9 mouse cellular contexts compared by ENCODE assay signal in the genomic region with DNA sequence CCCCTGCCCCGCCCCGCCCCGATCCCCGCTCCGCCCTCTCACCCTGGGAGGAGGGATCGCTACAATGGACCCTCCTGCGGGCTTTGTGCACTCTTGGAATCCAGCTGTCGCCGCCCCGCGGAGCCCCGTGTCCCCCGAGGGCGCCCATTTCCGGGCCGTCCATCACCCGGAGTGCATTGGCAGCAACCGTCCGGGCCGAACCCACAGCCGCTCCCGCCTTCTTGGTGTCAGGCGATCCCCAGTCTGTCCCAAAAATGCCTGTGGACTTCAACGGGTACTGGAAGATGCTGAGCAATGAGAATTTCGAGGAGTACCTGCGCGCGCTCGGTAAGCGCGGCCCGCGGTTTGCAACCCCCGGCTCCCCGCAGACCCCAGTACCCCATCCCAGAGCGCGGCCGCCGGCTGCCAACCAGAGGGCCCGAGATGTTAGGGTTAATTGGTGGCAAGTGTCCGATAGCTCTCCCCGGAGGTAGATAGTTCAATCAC. TPM values are rescaled to one million over a fixed set of nuclear protein-coding genes. Genes with fewer than 3 reads are reported as not detected.
DNase-seq lines count a peak whose midpoint lies in the region; ATAC-seq lines count a peak whose summit lies in the region.
"Had no signal": no experiment of that assay in that cellular context is flagged by ENCODE, and none has a peak within 500 bp of the region (broad histone marks: within the 10 kb centered on the region; RNA-seq: fewer than 3 reads in every experiment).

No protein-coding gene starts in this region.

- intact Hi-C loops in left cerebral cortex, postnatal 25 days (cut with DNase I): no loop called here

- ATAC-seq in forebrain, embryonic 14.5 days: peak; percentile 73
- ATAC-seq in hematopoietic stem cell, adult 5-6 weeks (replicated peaks in 1 of 2; ENCODE audit: insufficient read depth in 1 of 2, low FRiP score in 2 of 2, low TSS enrichment in 1 of 2, low read depth in 1 of 2, poor library complexity in 2 of 2, severe bottlenecking in 2 of 2): peak; percentile 73 to 74
- peak; percentile 60; the same call in 1 of the 2 replicates for ATAC-seq in limb, embryonic 13.5 days (ENCODE audit: low FRiP score, low read depth)
- ATAC-seq in midbrain, embryonic 13.5 days: peak; percentile 71
- ATAC-seq: Patski had no signal

- 1% methylated on average over 42 of the region's 42 CpGs for WGBS in forebrain, embryonic 14.5 days
- under 1% methylated on average over 41 of the region's 42 CpGs for WGBS in limb, embryonic 13.5 days
- WGBS in midbrain, embryonic 13.5 days: under 1% methylated on average over 42 of the region's 42 CpGs

- H3K4me2 ChIP-seq in forebrain, embryonic 14.5 days (ENCODE audit: low read length): peak overlapping the region; percentile 75
- H3K4me2 ChIP-seq in limb, embryonic 13.5 days (replicated peaks): peak overlapping the region; percentile 76
- H3K4me2 ChIP-seq in midbrain, embryonic 13.5 days (replicated peaks): peak overlapping the region; percentile 76

- H3K9me3 ChIP-seq in forebrain, embryonic 14.5 days (replicated peaks; ENCODE audit: control insufficient read depth, low read length): no peaks in the 10 kb centered on the region
- H3K9me3 ChIP-seq in limb, embryonic 13.5 days: no peaks in the 10 kb centered on the region
- H3K9me3 ChIP-seq in midbrain, embryonic 13.5 days: no peaks in the 10 kb centered on the region

- no peaks in the 10 kb centered on the region for H3K36me3 ChIP-seq in forebrain, embryonic 14.5 days (ENCODE audit: control insufficient read depth, insufficient read depth, low read length)
- H3K36me3 ChIP-seq in limb, embryonic 13.5 days: no peaks in the 10 kb centered on the region
- H3K36me3 ChIP-seq in midbrain, embryonic 13.5 days: no peaks in the 10 kb centered on the region

- no peaks in the 10 kb centered on the region for H3K27me3 ChIP-seq in forebrain, embryonic 14.5 days (replicated peaks; ENCODE audit: control insufficient read depth, insufficient read depth, low read length)
- peaks cover 4% of the 10 kb centered on the region; the same call in 1 of the 2 replicates for H3K27me3 ChIP-seq in limb, embryonic 13.5 days
- peaks cover 53% of the 10 kb centered on the region for H3K27me3 ChIP-seq in midbrain, embryonic 13.5 days
- H3K27me3 ChIP-seq: Patski had no signal

- H3K4me1 ChIP-seq in forebrain, embryonic 14.5 days (ENCODE audit: control insufficient read depth, insufficient read depth, low read length): peaks cover 23% of the 10 kb centered on the region
- H3K4me1 ChIP-seq in limb, embryonic 13.5 days: peaks cover 46% of the 10 kb centered on the region
- H3K4me1 ChIP-seq in midbrain, embryonic 13.5 days (replicated peaks): peaks cover 27% of the 10 kb centered on the region

- 0 out of 2 replicates have a peak overlapping the region, but pooled peaks have one; percentile 5 for H3K27ac ChIP-seq in forebrain, embryonic 14.5 days (ENCODE audit: low read depth, low read length)
- no peak overlapping the region for H3K27ac ChIP-seq in limb, embryonic 13.5 days
- H3K27ac ChIP-seq in midbrain, embryonic 13.5 days: no peak overlapping the region

- H3K9ac ChIP-seq in forebrain, embryonic 14.5 days (ENCODE audit: low read length): peak overlapping the region; percentile 71
- peak overlapping the region; percentile 72 for H3K9ac ChIP-seq in limb, embryonic 13.5 days
- peak overlapping the region; percentile 63 for H3K9ac ChIP-seq in midbrain, embryonic 13.5 days (replicated peaks)

- peak overlapping the region; percentile 50 for H3K4me3 ChIP-seq in forebrain, embryonic 14.5 days (ENCODE audit: low read depth, low read length)
- H3K4me3 ChIP-seq in limb, embryonic 13.5 days: peak overlapping the region; percentile 64
- H3K4me3 ChIP-seq in midbrain, embryonic 13.5 days (replicated peaks): peak overlapping the region; percentile 46

- peak; percentile 16 for DNase-seq in right cerebral cortex, postnatal 14 days
- no peak for DNase-seq in right cerebral cortex, adult 18-20 months
- peak; percentile 63 for DNase-seq in forebrain, embryonic 14.5 days (ENCODE audit: low spot score)
- DNase-seq in urinary bladder, adult 2 months (ENCODE audit: low spot score): peak; percentile 38
- no peak for DNase-seq in left cerebral cortex, postnatal 25 days (ENCODE audit: low spot score in 2 of 2)

RNA-seq across cellular contexts. Expression of a gene that starts 2.0 kb away (rescaled TPM):
- polyA plus RNA-seq in forebrain, embryonic 14.5 days (2014; fragmentation: Nextera tagmentation; extraction: Ambion mirVana): 63.2 and 66.1 TPM in 2 replicates
- total RNA-seq in hematopoietic stem cell, adult 5-6 weeks (2017): 6.4 and 14.9 TPM in 2 replicates
- polyA plus RNA-seq in limb, embryonic 13.5 days (2015; fragmentation: Nextera tagmentation; extraction: Ambion mirVana): 48.7 and 55.7 TPM in 2 replicates
- polyA plus RNA-seq in midbrain, embryonic 13.5 days (2015; fragmentation: Nextera tagmentation; extraction: Ambion mirVana): 24.8 and 28.4 TPM in 2 replicates
- polyA plus RNA-seq in urinary bladder, adult 2 months (2012; rRNA removed): 70.6 and 71.2 TPM in 2 replicates
- total RNA-seq in left cerebral cortex, postnatal 25 days (2021): 1 to 10 TPM; 6.8 to 7.3 TPM

Comparison
In these comparisons a context has a peak if more than half of its experiments do, and no peak if none do; other contexts are left out.
1. DNase-seq: peak in right cerebral cortex, postnatal 14 days (single experiment), forebrain, embryonic 14.5 days (single experiment) and urinary bladder, adult 2 months (single experiment); none in right cerebral cortex, adult 18-20 months (single experiment) and left cerebral cortex, postnatal 25 days (0 of 2).
2. Peak in every context shown above with its lines, with median percentiles within 50 percentile points of each other: ATAC-seq, H3K4me2 ChIP-seq, H3K4me3 ChIP-seq and H3K9ac ChIP-seq.